Mouse (Mus musculus): ENCODE measurements around the gene Stam. TPM values are rescaled to one million over a fixed set of nuclear protein-coding genes. Genes with fewer than 3 reads are reported as not detected.
A peak's percentile ranks its signal among the peaks of the same experiment; 100 is the strongest.
"Not testable (repeated sequence)": the region's sequence is repeated elsewhere in the genome, so short reads cannot be mapped to it uniquely, and the experiment has no call there.

Gene Stam
- polyA plus RNA-seq, 1 experiment from 2014 or later, result 57.7 TPM

- H3K9ac ChIP-seq (ENCODE audit: low read depth, low read length), result no peak overlapping the region
- WGBS, result 58% methylated on average over 3 of the region's 3 CpGs
- H3K27me3 ChIP-seq (replicated peaks; ENCODE audit: control insufficient read depth, insufficient read depth, low read length), result no peaks in the 10 kb centered on the region
- H3K36me3 ChIP-seq (ENCODE audit: control insufficient read depth, insufficient read depth, low read length), result no peaks in the 10 kb centered on the region
- H3K9me3 ChIP-seq (ENCODE audit: control insufficient read depth, low read length), result no peaks in the 10 kb centered on the region
- ATAC-seq, result peak; percentile 91
- H3K4me2 ChIP-seq (ENCODE audit: low read depth, low read length), result no peak overlapping the region
- no peak overlapping the region for H3K27ac ChIP-seq (ENCODE audit: low read length)
- no peak overlapping the region for H3K4me3 ChIP-seq (ENCODE audit: low read length)
- no peaks in the 10 kb centered on the region for H3K4me1 ChIP-seq (ENCODE audit: control insufficient read depth, insufficient read depth, low read length)
Measured at GRCm38 (mm10) chr2:14165618-14166344, 91.9 kb downstream of the Stam start.

GRCm38 (mm10) chr2:14167721-14168120, 93.8 kb downstream of the Stam start:
- Histone ChIP-seq H3K9me3 (ENCODE audit: control insufficient read depth, low read length) (no peaks in the 10 kb centered on the region), H3K27me3 (replicated peaks; ENCODE audit: control insufficient read depth, insufficient read depth, low read length) (no peaks in the 10 kb centered on the region), H3K27ac (ENCODE audit: low read length) (no peak overlapping the region), H3K9ac (ENCODE audit: low read depth, low read length) (no peak overlapping the region), H3K4me2 (ENCODE audit: low read depth, low read length) (no peak overlapping the region), H3K36me3 (ENCODE audit: control insufficient read depth, insufficient read depth, low read length) (no peaks in the 10 kb centered on the region), H3K4me3 (ENCODE audit: low read length) (no peak overlapping the region), H3K4me1 (ENCODE audit: control insufficient read depth, insufficient read depth, low read length) (no peaks in the 10 kb centered on the region)
- ATAC-seq, result no peak

GRCm38 (mm10) chr2:14174334-14174733, 100.4 kb downstream of the Stam start, which contains the start of gene Tmem236:
Gene Tmem236 (plus strand): TSS chr2:14174523.
- peak within 1 kb of the TSS; percentile 73 for H3K27ac ChIP-seq (ENCODE audit: low read length)
- no peaks in the 10 kb centered on the region for H3K27me3 ChIP-seq (replicated peaks; ENCODE audit: control insufficient read depth, insufficient read depth, low read length)
- no peaks in the 10 kb centered on the region for H3K36me3 ChIP-seq (ENCODE audit: control insufficient read depth, insufficient read depth, low read length)
- no peak within 1 kb of the TSS for H3K9ac ChIP-seq (ENCODE audit: low read depth, low read length)
- 0 out of 2 replicates have a peak, but pooled peaks cover 4% of the 10 kb centered on the region for H3K4me1 ChIP-seq (ENCODE audit: control insufficient read depth, insufficient read depth, low read length)
- peak; percentile 81 for ATAC-seq
- peak within 1 kb of the TSS; percentile 41 for H3K4me3 ChIP-seq (ENCODE audit: low read length)
- WGBS, result 53% methylated on average over 3 of the region's 3 CpGs
- 0 out of 2 replicates have a peak within 1 kb of the TSS, but pooled peaks have one; percentile 6 for H3K4me2 ChIP-seq (ENCODE audit: low read depth, low read length)
- no peaks in the 10 kb centered on the region for H3K9me3 ChIP-seq (ENCODE audit: control insufficient read depth, low read length)

GRCm38 (mm10) chr2:14176460-14177193, 102.7 kb downstream of the Stam start:
- Histone ChIP-seq H3K4me1 (ENCODE audit: control insufficient read depth, insufficient read depth, low read length) (0 out of 2 replicates have a peak, but pooled peaks cover 4% of the 10 kb centered on the region), H3K27me3 (replicated peaks; ENCODE audit: control insufficient read depth, insufficient read depth, low read length) (no peaks in the 10 kb centered on the region), H3K9me3 (ENCODE audit: control insufficient read depth, low read length) (no peaks in the 10 kb centered on the region), H3K27ac (ENCODE audit: low read length) (peak overlapping the region; percentile 47), H3K36me3 (ENCODE audit: control insufficient read depth, insufficient read depth, low read length) (no peaks in the 10 kb centered on the region), H3K9ac (ENCODE audit: low read depth, low read length) (no peak overlapping the region), H3K4me2 (ENCODE audit: low read depth, low read length) (peak overlapping the region; percentile 42), H3K4me3 (ENCODE audit: low read length) (no peak overlapping the region)
- WGBS, result 68% methylated on average over 2 of the region's 2 CpGs
- peak; percentile 91 for ATAC-seq

- no peaks in the 10 kb centered on the region for H3K4me1 ChIP-seq (ENCODE audit: control insufficient read depth, insufficient read depth, low read length)
- no peak overlapping the region for H3K27ac ChIP-seq (ENCODE audit: low read length)
- no peak overlapping the region for H3K4me3 ChIP-seq (ENCODE audit: low read length)
- no peaks in the 10 kb centered on the region for H3K9me3 ChIP-seq (ENCODE audit: control insufficient read depth, low read length)
- no peak overlapping the region for H3K4me2 ChIP-seq (ENCODE audit: low read depth, low read length)
- ATAC-seq, result no peak
- H3K27me3 ChIP-seq (replicated peaks; ENCODE audit: control insufficient read depth, insufficient read depth, low read length), result no peaks in the 10 kb centered on the region
- H3K36me3 ChIP-seq (ENCODE audit: control insufficient read depth, insufficient read depth, low read length), result no peaks in the 10 kb centered on the region
- H3K9ac ChIP-seq (ENCODE audit: low read depth, low read length), result no peak overlapping the region
Measured at GRCm38 (mm10) chr2:14184375-14184774, 110.5 kb downstream of the Stam start.

- Histone ChIP-seq H3K4me1 (ENCODE audit: control insufficient read depth, insufficient read depth, low read length) (no peaks in the 10 kb centered on the region), H3K9me3 (ENCODE audit: control insufficient read depth, low read length) (no peaks in the 10 kb centered on the region), H3K36me3 (ENCODE audit: control insufficient read depth, insufficient read depth, low read length) (no peaks in the 10 kb centered on the region), H3K27ac (ENCODE audit: low read length) (no peak overlapping the region), H3K4me2 (ENCODE audit: low read depth, low read length) (no peak overlapping the region), H3K4me3 (ENCODE audit: low read length) (no peak overlapping the region), H3K27me3 (replicated peaks; ENCODE audit: control insufficient read depth, insufficient read depth, low read length) (no peaks in the 10 kb centered on the region), H3K9ac (ENCODE audit: low read depth, low read length) (no peak overlapping the region)
- 81% methylated on average over 4 of the region's 4 CpGs for WGBS
- no peak for ATAC-seq
Measured at GRCm38 (mm10) chr2:14190684-14191083, 116.8 kb downstream of the Stam start.

GRCm38 (mm10) chr2:14191601-14192000, 117.7 kb downstream of the Stam start:
- Histone ChIP-seq H3K4me3 (ENCODE audit: low read length) (no peak overlapping the region), H3K27ac (ENCODE audit: low read length) (no peak overlapping the region), H3K4me1 (ENCODE audit: control insufficient read depth, insufficient read depth, low read length) (no peaks in the 10 kb centered on the region), H3K9ac (ENCODE audit: low read depth, low read length) (no peak overlapping the region), H3K27me3 (replicated peaks; ENCODE audit: control insufficient read depth, insufficient read depth, low read length) (no peaks in the 10 kb centered on the region), H3K36me3 (ENCODE audit: control insufficient read depth, insufficient read depth, low read length) (no peaks in the 10 kb centered on the region), H3K9me3 (ENCODE audit: control insufficient read depth, low read length) (no peaks in the 10 kb centered on the region), H3K4me2 (ENCODE audit: low read depth, low read length) (no peak overlapping the region)
- WGBS, result 86% methylated on average over 4 of the region's 4 CpGs
- ATAC-seq, result no peak

- no peak for ATAC-seq
- H3K4me2 ChIP-seq (ENCODE audit: low read depth, low read length), result no peak overlapping the region
- H3K4me1 ChIP-seq (ENCODE audit: control insufficient read depth, insufficient read depth, low read length), result no peaks in the 10 kb centered on the region
- H3K27ac ChIP-seq (ENCODE audit: low read length), result no peak overlapping the region
- no peaks in the 10 kb centered on the region for H3K9me3 ChIP-seq (ENCODE audit: control insufficient read depth, low read length)
- 81% methylated on average over 6 of the region's 6 CpGs for WGBS
- no peak overlapping the region for H3K4me3 ChIP-seq (ENCODE audit: low read length)
- H3K27me3 ChIP-seq (replicated peaks; ENCODE audit: control insufficient read depth, insufficient read depth, low read length), result no peaks in the 10 kb centered on the region
- H3K36me3 ChIP-seq (ENCODE audit: control insufficient read depth, insufficient read depth, low read length), result no peaks in the 10 kb centered on the region
- no peak overlapping the region for H3K9ac ChIP-seq (ENCODE audit: low read depth, low read length)
Measured at GRCm38 (mm10) chr2:14192046-14192445, 118.1 kb downstream of the Stam start.

- not testable (repeated sequence) for H3K4me3 ChIP-seq (ENCODE audit: low read length); H3K36me3 ChIP-seq (ENCODE audit: control insufficient read depth, insufficient read depth, low read length); H3K9ac ChIP-seq (ENCODE audit: low read depth, low read length); H3K9me3 ChIP-seq (ENCODE audit: control insufficient read depth, low read length); H3K27me3 ChIP-seq (replicated peaks; ENCODE audit: control insufficient read depth, insufficient read depth, low read length); H3K27ac ChIP-seq (ENCODE audit: low read length); H3K4me2 ChIP-seq (ENCODE audit: low read depth, low read length); H3K4me1 ChIP-seq (ENCODE audit: control insufficient read depth, insufficient read depth, low read length)
- 80% methylated on average over 1 of the region's 2 CpGs for WGBS
- ATAC-seq, result peak; percentile 80
Measured at GRCm38 (mm10) chr2:14198325-14198903, 124.5 kb downstream of the Stam start.
